Mouse (Mus musculus): Measurements from ENCODE around the gene Tmem156.

Gene Tmem156

GRCm38 (mm10) chr5:65096805-65097204 lies 4.9 kb upstream of the Tmem156 start:
- DNase-seq (ENCODE audit: low read depth, low spot score): no peak

GRCm38 (mm10) chr5:65096082-65096481 lies 4.2 kb upstream of the Tmem156 start:
- DNase-seq (ENCODE audit: low read depth, low spot score): no peak

- no peak for DNase-seq (ENCODE audit: low read depth, low spot score)
These were observed 3.1 kb upstream of the Tmem156 start for GRCm38 (mm10) chr5:65094902-65095545.

- no peak for DNase-seq (ENCODE audit: low read depth, low spot score)
These were observed 1.8 kb upstream of the Tmem156 start for GRCm38 (mm10) chr5:65093769-65094168.

- DNase-seq (ENCODE audit: low read depth, low spot score): no peak
These were observed 611 bp downstream of the Tmem156 start for GRCm38 (mm10) chr5:65091184-65091858.

GRCm38 (mm10) chr5:65089707-65090106 lies 2.2 kb downstream of the Tmem156 start:
- DNase-seq (ENCODE audit: low read depth, low spot score): no peak

- no peak for DNase-seq (ENCODE audit: low read depth, low spot score)
These were observed 5.4 kb downstream of the Tmem156 start for GRCm38 (mm10) chr5:65086522-65086921.

GRCm38 (mm10) chr5:65081836-65082235 lies 10.1 kb downstream of the Tmem156 start:
- DNase-seq (ENCODE audit: low read depth, low spot score): no peak

- peak; percentile 69 for DNase-seq (ENCODE audit: low read depth, low spot score)
These were observed 12.1 kb downstream of the Tmem156 start for GRCm38 (mm10) chr5:65079881-65080280.

- no peak for DNase-seq (ENCODE audit: low read depth, low spot score)
These were observed 13.9 kb downstream of the Tmem156 start for GRCm38 (mm10) chr5:65078081-65078480.

- DNase-seq (ENCODE audit: low read depth, low spot score): no peak
These were observed 15.2 kb downstream of the Tmem156 start for GRCm38 (mm10) chr5:65076748-65077147.

- DNase-seq (ENCODE audit: low read depth, low spot score): no peak
These were observed 15.8 kb downstream of the Tmem156 start for GRCm38 (mm10) chr5:65076087-65076486.

GRCm38 (mm10) chr5:65074693-65075092 lies 17.2 kb downstream of the Tmem156 start:
- no peak for DNase-seq (ENCODE audit: low read depth, low spot score)

GRCm38 (mm10) chr5:65073247-65073646 lies 18.7 kb downstream of the Tmem156 start:
- DNase-seq (ENCODE audit: low read depth, low spot score): no peak

- peak; percentile 24 for DNase-seq (ENCODE audit: low read depth, low spot score)
These were observed 20.2 kb downstream of the Tmem156 start for GRCm38 (mm10) chr5:65071689-65072118.

GRCm38 (mm10) chr5:65069872-65070271 lies 22.1 kb downstream of the Tmem156 start:
- DNase-seq (ENCODE audit: low read depth, low spot score): no peak

GRCm38 (mm10) chr5:65068166-65068565 lies 23.8 kb downstream of the Tmem156 start:
- no peak for DNase-seq (ENCODE audit: low read depth, low spot score)

GRCm38 (mm10) chr5:65063266-65063665 lies 28.7 kb downstream of the Tmem156 start:
- DNase-seq (ENCODE audit: low read depth, low spot score): no peak

- no peak for DNase-seq (ENCODE audit: low read depth, low spot score)
These were observed 29.7 kb downstream of the Tmem156 start for GRCm38 (mm10) chr5:65062236-65062635.

- DNase-seq (ENCODE audit: low read depth, low spot score): no peak
These were observed 32.1 kb downstream of the Tmem156 start for GRCm38 (mm10) chr5:65059806-65060205.

GRCm38 (mm10) chr5:65057596-65057995 lies 34.3 kb downstream of the Tmem156 start:
- DNase-seq (ENCODE audit: low read depth, low spot score): no peak

GRCm38 (mm10) chr5:65051513-65051912 lies 40.4 kb downstream of the Tmem156 start:
- DNase-seq (ENCODE audit: low read depth, low spot score): no peak

GRCm38 (mm10) chr5:65049880-65050279 lies 42.1 kb downstream of the Tmem156 start:
- DNase-seq (ENCODE audit: low read depth, low spot score): no peak
